Mouse (Mus musculus): ENCODE data around the gene Clec4n. TPM values are rescaled to one million over a fixed set of nuclear protein-coding genes. Genes with fewer than 3 reads are reported as not detected.
"Not testable (repeated sequence)": the region's sequence is repeated elsewhere in the genome, so short reads cannot be mapped to it uniquely, and the experiment has no call there.

The Clec4n gene
- polyA plus RNA-seq, 1 experiment from 2014 or later = 6.5 TPM

DNA sequence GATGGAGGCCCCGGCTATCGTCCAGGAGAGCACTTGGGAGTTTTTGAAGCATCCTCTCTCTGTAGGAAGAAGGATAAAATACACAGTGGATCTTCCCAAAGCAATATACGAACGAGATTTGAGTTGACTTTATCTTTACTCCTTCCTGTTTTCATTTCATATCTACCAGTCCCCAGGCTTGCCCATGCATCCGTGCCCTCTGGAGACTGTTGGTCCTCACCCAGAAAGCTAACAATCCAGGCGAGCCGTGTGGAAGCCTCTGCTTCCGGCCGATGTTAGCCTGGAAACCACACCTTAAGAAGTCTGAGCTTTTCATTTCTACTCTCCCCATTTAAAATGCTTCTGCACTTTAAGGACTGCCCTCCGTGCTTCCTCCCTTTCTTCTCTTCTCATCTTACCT, 59.3 kb downstream of the Clec4n start:
- Histone ChIP-seq H3K9me3 (replicated peaks; ENCODE audit: low read length) (no peaks in the 10 kb centered on the region), H3K4me3 (replicated peaks; ENCODE audit: low read depth, low read length) (no peak overlapping the region), H3K27ac (no peak overlapping the region), H3K36me3 (ENCODE audit: insufficient read depth, low read length) (no peaks in the 10 kb centered on the region), H3K4me1 (replicated peaks; ENCODE audit: insufficient read depth, low read length) (no peaks in the 10 kb centered on the region), H3K9ac (ENCODE audit: low read depth, low read length) (no peak overlapping the region), H3K4me2 (ENCODE audit: low read length) (no peak overlapping the region), H3K27me3 (ENCODE audit: insufficient read depth, low read length) (no peaks in the 10 kb centered on the region)
- TF ChIP-seq CTCF (IDR thresholded peaks at IDR 0.05; ENCODE audit: low read depth) = no peak
- ATAC-seq (replicated peaks; ENCODE audit: low FRiP score, low read depth) (no peak), DNase-seq (ENCODE audit: low spot score) (no peak)
- 78% methylated on average over 10 of the region's 10 CpGs for WGBS

DNA sequence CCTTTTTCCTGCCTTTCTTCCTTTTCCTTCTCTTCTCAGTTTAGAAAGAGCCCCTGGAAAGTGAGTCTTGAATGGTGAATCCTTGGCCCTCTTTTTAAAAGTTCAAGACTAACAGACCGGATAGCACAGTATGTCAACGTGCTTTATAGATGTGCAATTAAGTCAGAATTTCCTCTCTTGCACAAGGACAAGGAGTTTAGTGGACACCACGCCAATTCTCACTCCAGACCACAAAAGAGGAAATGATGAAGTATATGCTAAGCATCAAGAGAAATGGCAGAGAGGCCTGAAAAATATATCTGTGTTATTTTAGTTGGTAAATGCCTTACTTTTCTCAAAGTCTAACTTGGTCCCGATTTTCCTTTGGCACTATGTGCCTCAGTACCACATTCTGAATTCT, 60.1 kb downstream of the Clec4n start, which contains the start of gene Clec4e:
Gene Clec4e, minus strand, starts transcription at position 118 of the 400 bp plus-strand sequence.
- Histone ChIP-seq H3K27ac (no peak within 1 kb of the TSS), H3K27me3 (ENCODE audit: insufficient read depth, low read length) (no peaks in the 10 kb centered on the region), H3K4me2 (ENCODE audit: low read length) (no peak within 1 kb of the TSS), H3K9me3 (replicated peaks; ENCODE audit: low read length) (no peaks in the 10 kb centered on the region), H3K9ac (ENCODE audit: low read depth, low read length) (no peak within 1 kb of the TSS), H3K4me3 (replicated peaks; ENCODE audit: low read depth, low read length) (no peak within 1 kb of the TSS), H3K4me1 (replicated peaks; ENCODE audit: insufficient read depth, low read length) (no peaks in the 10 kb centered on the region), H3K36me3 (ENCODE audit: insufficient read depth, low read length) (no peaks in the 10 kb centered on the region)
- DNase-seq (ENCODE audit: low spot score) (no peak), ATAC-seq (replicated peaks; ENCODE audit: low FRiP score, low read depth) (no peak)
- WGBS = 73% methylated on average over 4 of the region's 4 CpGs
- no peak for TF ChIP-seq CTCF (IDR thresholded peaks at IDR 0.05; ENCODE audit: low read depth)

DNA sequence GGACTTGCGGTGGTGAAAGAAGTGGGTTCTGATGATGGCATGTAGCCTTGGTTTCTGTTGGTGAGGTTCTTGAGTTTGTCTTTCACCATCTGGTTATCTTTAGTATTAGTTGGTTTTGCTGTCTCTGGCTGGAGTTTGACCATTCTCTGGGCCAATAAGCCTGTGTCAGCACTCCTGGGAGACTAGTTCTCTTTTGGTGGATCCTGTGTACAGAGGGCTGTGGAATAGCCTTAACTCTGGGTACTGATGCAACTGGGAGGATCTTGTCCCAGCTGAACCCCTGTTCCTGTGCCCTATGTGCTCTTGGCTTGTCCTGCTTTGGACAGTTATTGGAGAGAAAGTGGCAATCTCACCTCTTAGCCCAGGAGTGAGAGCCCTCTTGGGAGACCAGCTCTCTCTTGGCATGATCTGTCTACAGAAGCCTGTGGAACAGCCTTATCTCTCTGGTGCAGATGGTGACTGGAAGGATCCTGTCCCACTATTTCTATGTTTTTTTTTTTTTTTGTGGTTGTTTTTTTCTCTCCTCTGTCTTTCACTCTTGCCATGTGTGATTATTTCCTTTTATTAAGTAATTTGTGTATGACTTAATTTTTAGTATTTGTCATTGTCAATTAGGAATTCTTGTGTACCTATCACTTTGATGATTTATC, 63.2 kb downstream of the Clec4n start:
- WGBS = 95% methylated on average over 1 of the region's 1 CpGs
- Histone ChIP-seq H3K36me3 (ENCODE audit: insufficient read depth, low read length) (no peaks in the 10 kb centered on the region), H3K9me3 (replicated peaks; ENCODE audit: low read length) (no peaks in the 10 kb centered on the region), H3K27ac (no peak overlapping the region), H3K27me3 (ENCODE audit: insufficient read depth, low read length) (no peaks in the 10 kb centered on the region), H3K4me2 (ENCODE audit: low read length) (no peak overlapping the region), H3K9ac (ENCODE audit: low read depth, low read length) (no peak overlapping the region), H3K4me3 (replicated peaks; ENCODE audit: low read depth, low read length) (no peak overlapping the region), H3K4me1 (replicated peaks; ENCODE audit: insufficient read depth, low read length) (no peaks in the 10 kb centered on the region)
- no peak for TF ChIP-seq CTCF (IDR thresholded peaks at IDR 0.05; ENCODE audit: low read depth)
- ATAC-seq (replicated peaks; ENCODE audit: low FRiP score, low read depth) (no peak), DNase-seq (ENCODE audit: low spot score) (no peak)

DNA sequence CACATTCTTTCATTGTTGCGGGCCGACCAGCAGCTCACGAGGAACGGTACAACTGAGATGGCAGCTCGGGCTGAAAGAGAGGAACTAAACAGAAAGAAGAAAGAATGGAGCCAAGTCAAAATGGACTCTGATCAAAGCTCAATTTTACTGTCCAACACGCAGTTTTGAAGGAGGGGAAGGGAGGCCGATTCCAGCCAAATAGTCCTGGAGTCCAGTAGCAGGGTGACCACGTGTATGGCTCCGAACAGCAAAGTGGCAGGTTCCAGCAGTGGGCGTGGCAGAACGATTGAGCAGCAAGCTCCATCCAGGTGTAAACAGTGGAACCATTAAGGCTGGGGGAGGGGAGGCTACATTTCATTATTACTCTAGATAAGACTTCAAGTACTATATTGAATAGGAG, 63.9 kb downstream of the Clec4n start:
- not testable (repeated sequence) for DNase-seq (ENCODE audit: low spot score); H3K9ac ChIP-seq (ENCODE audit: low read depth, low read length)
- WGBS = 89% methylated on average over 11 of the region's 11 CpGs

More for the DNA sequence above, 63.9 kb downstream of the Clec4n start:
- H3K9me3 ChIP-seq (replicated peaks; ENCODE audit: low read length); H3K4me2 ChIP-seq (ENCODE audit: low read length); H3K36me3 ChIP-seq (ENCODE audit: insufficient read depth, low read length); H3K27me3 ChIP-seq (ENCODE audit: insufficient read depth, low read length); H3K4me1 ChIP-seq (replicated peaks; ENCODE audit: insufficient read depth, low read length); ATAC-seq (replicated peaks; ENCODE audit: low FRiP score, low read depth); H3K4me3 ChIP-seq (replicated peaks; ENCODE audit: low read depth, low read length); H3K27ac ChIP-seq: not testable (repeated sequence)

Other genes starting within 250 kb of the Clec4n start
- gene Clec4a4, start 239.5 kb upstream of the Clec4n start, polyA plus RNA-seq (2015; fragmentation: Nextera tagmentation; extraction: Ambion mirVana) = not detected in 2 replicates
- 0.21 TPM in 1 of 2 replicates, not detected in the other for gene Clec4b1, start 179.9 kb upstream of the Clec4n start, polyA plus RNA-seq (2015; fragmentation: Nextera tagmentation; extraction: Ambion mirVana)
- gene Clec4a2, start 123.4 kb upstream of the Clec4n start, polyA plus RNA-seq (2015; fragmentation: Nextera tagmentation; extraction: Ambion mirVana) = 4.1 and 5.8 TPM in 2 replicates
- gene Clec4b2, start 57.0 kb upstream of the Clec4n start, polyA plus RNA-seq (2015; fragmentation: Nextera tagmentation; extraction: Ambion mirVana) = not detected in 2 replicates
- 0.45 and 0.51 TPM in 2 replicates for gene Clec4d, start 32.3 kb downstream of the Clec4n start, polyA plus RNA-seq (2015; fragmentation: Nextera tagmentation; extraction: Ambion mirVana)
- 0.08 TPM in 1 of 2 replicates, not detected in the other for gene Clec4e, start 60.0 kb downstream of the Clec4n start, polyA plus RNA-seq (2015; fragmentation: Nextera tagmentation; extraction: Ambion mirVana)
- not detected in 2 replicates for gene Vmn2r19, start 78.5 kb downstream of the Clec4n start, polyA plus RNA-seq (2015; fragmentation: Nextera tagmentation; extraction: Ambion mirVana)
- not detected in 2 replicates for gene Vmn2r20, start 188.3 kb downstream of the Clec4n start, polyA plus RNA-seq (2015; fragmentation: Nextera tagmentation; extraction: Ambion mirVana)